Mouse (Mus musculus) C2C12 (cell line): ENCODE measurements around the gene Aym1.

ENCODE experiments used
- CTCF ChIP-seq: IDR thresholded peaks from one replicate; pipeline ENCODE4 v1.5.1; 2011; ENCODE audit not compliant: control insufficient read depth, insufficient read depth, insufficient read length
- MAX ChIP-seq: IDR thresholded peaks from one replicate; pipeline ENCODE4 v1.6.1; 2011; ENCODE audit warnings: mild to moderate bottlenecking, control low read depth
- MYOD1 ChIP-seq: IDR thresholded peaks from one replicate; pipeline ENCODE4 v1.6.1; 2011; ENCODE audit warnings: low read depth; ENCODE audit not compliant: control insufficient read depth, insufficient read length
- MYOG ChIP-seq: IDR thresholded peaks from one replicate; pipeline ENCODE4 v1.6.1; 2011; ENCODE audit not compliant: control insufficient read depth, insufficient read length; ENCODE audit errors: extremely low read depth
- USF1 ChIP-seq: IDR thresholded peaks from one replicate; pipeline ENCODE4 v1.6.1; 2011; ENCODE audit warnings: low read depth, mild to moderate bottlenecking, control low read depth, moderate library complexity

DNA sequence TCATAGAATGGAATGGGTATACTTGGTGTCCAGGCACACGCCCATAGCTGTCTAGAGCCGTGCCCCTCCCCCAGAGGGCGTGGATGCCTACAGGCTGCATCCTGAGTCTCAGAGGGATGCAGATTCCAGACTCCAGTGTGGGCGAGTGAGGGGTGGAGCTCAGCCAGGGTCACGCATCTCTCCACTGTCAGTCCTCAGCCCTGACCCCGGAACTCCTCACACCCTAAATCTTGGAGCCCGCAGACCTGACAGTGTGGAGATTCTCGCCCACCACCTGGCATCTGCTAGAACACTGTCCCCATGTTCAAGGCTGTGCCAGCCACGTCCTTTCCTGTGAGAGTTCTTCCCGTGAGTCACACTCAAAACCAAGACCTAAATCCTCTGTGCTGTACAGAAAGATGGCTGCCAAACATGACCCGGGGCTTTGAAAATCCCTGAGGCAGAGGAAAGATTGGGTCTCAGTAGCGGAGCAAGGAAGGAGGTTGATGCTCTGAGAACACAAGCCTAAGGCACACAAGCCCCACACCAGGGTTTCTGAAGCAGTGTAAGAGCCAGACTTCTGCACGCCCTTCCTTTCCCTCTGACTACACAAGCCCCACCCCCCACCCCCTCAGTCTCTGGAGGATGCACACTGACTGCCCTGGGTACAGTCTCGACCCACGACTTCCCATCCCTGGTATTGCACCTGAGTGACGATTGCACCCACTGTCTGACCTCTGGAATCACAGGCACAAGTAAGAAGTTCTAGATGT is 12.3 kb upstream of the Aym1 start:
- TF ChIP-seq CTCF (no peak), MYOG (no peak), MAX (no peak), USF1 (no peak), MYOD1 (no peak)
